Mouse (Mus musculus) embryo, embryonic 10.5 days (tissue): ENCODE results near the gene Gpr146.
"Not testable (repeated sequence)": the region's sequence is repeated elsewhere in the genome, so short reads cannot be mapped to it uniquely, and the experiment has no call there.

ENCODE experiments used
- DNase-seq: peaks from one replicate; pipeline ENCODE4 v3.0.0-alpha.2; 2015; ENCODE audit warnings: low spot score

Gpr146 gene

GRCm38 (mm10) chr5:139377468-139378270, at the start of gene Gpr146:
TSS of gene Gpr146 (plus strand) at chr5:139377697.
- DNase-seq, result no peak

GRCm38 (mm10) chr5:139330766-139331165, 46.7 kb upstream of the Gpr146 start:
- DNase-seq, result no peak

- DNase-seq, result peak; percentile 87
Observed at GRCm38 (mm10) chr5:139331742-139332141, 45.8 kb upstream of the Gpr146 start.

- no peak for DNase-seq
Observed at GRCm38 (mm10) chr5:139332590-139333272, 44.8 kb upstream of the Gpr146 start.

DNA sequence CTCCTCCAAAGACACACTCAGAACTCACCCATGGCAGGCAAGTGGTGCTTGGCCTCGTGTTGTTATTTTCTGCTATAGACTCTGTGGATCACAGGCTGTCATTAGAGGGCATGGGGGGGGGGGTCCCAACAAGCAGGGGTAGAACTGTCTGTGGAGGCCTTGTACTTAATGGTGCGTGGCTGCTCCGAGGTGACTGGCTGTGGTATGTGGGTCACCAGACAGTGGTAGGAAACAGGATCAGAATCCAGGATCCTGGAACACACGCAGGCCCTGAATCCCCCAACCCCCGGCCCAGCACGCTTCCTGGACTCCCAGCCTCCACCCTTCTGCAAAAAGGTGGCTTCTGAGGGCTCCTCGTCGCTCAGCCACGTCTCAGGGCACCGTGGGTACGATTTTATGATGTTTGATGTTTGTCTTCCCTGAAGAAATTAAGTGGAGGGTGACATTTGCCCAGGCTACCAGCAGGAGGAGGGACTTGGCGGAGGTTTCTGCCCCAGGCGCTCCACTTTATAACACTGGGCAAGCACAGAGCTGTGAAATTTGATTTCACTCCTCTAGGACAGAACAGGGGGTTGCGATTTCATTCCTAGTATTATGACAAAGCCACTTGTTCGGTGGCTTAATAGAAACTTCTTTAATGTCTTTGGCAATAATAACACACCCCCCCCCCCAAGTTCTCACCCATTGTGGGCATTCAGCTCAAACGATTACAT, 44.0 kb upstream of the Gpr146 start:
- DNase-seq, result no peak

GRCm38 (mm10) chr5:139334394-139334793, 43.1 kb upstream of the Gpr146 start:
- DNase-seq, result not testable (repeated sequence)

DNA sequence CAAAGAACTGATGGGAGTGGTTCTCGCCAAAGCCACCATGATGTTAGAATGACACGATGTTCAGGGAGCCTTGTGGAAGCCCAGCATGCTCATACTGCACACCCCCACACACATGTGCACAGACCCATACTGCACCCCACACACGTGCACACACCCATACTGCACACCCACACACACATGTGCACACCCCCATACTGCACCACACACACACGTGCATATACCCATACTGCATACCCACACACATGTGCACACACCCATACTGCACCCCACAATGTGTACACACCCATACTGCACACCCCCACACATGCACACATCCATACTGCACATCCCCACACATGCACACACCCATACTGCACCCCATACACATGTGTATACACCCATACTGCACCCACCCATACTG, 41.9 kb upstream of the Gpr146 start:
- no peak for DNase-seq

DNA sequence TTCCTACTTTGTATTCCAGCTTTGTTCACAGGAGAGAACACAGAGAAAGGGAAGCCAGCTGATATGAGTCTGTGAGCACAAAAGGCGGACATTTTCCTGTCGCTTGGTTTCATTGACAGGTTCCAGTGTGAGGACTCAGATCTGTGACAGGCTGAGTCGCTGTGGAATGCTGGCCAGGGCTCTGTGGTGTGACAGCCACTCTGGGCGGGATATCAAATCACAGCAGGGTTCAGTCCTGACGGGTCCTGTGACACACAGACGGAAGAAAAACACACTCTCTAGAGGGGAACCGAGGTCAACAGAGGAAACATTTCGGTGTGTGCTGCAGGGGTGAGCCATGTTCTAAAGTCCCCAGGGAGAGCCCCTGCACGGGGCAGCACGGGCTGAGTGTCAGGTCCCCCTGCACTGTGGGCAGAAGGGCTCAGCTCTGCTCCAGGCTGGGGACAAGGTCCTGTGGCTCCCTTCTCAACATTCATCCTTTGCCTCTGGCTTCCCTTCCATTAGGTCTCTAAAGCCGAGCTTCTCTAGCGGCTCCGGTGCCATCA, 39.6 kb upstream of the Gpr146 start:
- DNase-seq, result no peak

DNA sequence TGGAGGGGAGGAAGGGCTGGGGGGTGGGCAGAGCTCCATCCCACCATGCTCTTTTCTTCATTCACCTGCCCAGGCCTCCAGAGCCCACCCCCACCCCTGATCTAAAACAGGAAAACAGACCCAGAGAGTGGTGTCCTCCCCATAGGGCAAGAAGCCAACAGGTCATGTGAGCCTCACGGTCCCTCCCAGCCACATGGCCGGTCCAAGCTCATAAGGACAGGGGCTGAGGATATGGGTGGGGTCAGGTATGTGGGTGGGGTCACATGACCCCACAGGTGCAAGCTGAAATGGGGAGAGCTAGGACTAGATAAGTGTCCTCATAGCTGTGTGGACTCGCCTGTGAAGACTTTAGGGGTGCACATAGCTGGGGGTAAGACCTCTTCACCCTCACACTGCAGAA, 39.1 kb upstream of the Gpr146 start:
- DNase-seq, result no peak

- no peak for DNase-seq
Observed at GRCm38 (mm10) chr5:139338891-139339290, 38.6 kb upstream of the Gpr146 start.

GRCm38 (mm10) chr5:139344021-139344686, 33.3 kb upstream of the Gpr146 start:
- DNase-seq, result peak; percentile 90

GRCm38 (mm10) chr5:139344687-139345363, 32.7 kb upstream of the Gpr146 start:
- DNase-seq, result peak; percentile 98

- DNase-seq, result no peak
Observed at GRCm38 (mm10) chr5:139345364-139345714, 32.2 kb upstream of the Gpr146 start.

DNA sequence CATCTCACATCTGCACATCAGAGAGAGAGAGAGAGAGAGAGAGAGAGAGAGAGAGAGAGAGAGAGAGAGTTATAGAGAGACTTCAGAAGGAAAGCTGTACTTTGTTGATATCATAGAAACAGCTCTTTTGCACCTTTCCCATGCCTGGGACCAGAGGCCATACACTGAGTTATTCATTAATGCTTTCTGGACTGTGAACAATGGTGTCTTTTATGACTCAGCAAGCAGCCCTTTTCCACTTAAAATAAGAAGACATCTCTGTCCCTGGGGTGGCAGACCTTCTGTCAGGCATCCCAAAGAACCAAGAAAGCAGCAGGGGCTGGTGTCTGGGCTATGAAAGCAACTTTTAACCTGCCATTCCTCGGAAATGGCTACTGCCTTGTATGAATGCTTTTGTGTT, 30.3 kb upstream of the Gpr146 start:
- DNase-seq, result no peak

DNA sequence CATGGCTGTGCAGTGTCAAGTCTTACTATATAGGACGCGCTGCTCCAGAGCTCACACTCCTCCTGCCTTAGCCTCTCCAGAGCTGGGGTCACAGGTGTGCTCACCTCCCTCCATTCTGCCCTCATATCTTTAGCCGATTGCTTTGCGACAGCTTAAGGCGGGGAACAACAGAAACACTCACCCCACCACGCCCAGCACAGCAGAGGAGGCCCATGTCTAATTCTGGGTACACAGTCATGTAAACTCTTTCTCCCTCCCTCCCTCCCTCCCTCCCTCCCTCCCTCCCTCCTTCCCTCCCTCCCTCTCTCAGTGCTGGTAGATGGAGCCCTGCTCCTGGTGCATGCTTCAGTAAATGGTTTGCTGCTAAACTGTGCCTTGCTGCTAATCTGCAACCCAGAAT, 27.8 kb upstream of the Gpr146 start:
- DNase-seq, result no peak

GRCm38 (mm10) chr5:139351134-139351533, 26.4 kb upstream of the Gpr146 start, which contains the start of gene Cox19:
TSS of gene Cox19 (minus strand) at chr5:139351418.
- DNase-seq, result no peak

DNA sequence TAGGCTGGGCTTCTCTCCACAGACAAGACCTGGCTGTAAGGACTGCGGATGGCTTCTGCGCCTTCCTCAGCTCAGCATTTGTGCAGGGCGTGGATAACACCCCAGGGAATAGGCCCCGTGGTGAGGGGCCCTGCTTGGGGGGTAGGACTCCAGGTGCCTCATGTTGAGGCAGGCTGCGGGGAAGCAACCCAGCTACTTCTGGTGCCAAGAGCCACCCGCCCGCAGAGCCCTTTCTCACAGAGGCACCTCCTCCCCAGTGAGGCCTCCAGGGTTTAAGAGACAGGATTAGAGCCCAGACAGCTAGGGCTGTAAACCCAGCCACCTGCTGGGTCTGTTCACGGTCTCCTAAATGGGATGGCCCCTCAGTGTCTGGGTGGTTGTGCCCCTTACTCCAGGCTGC, 25.9 kb upstream of the Gpr146 start:
- DNase-seq, result no peak

- DNase-seq, result no peak
Observed at GRCm38 (mm10) chr5:139352317-139352716, 25.2 kb upstream of the Gpr146 start, which contains the start of gene Cyp2w1. TSS of gene Cyp2w1 (plus strand) at chr5:139352617.

DNA sequence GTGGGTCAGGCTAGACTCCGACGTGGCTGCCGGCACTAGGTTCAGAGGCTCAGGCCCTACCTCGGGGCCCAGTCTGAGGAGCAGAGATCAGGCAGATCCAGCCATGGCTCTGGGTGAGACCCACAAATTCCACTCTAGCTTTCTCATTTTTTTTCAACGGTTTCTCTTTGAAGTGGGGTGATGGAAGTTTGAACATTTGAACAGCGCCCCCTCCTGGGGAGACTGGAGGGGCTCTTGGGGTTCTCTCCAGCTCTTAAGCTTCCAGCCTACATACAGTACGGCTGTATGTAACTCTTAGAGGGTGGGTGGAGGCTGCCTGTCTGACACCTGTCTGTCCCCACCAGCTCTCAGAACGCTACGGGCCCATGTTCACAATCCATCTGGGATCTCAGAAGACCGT, 24.0 kb upstream of the Gpr146 start:
- DNase-seq, result peak; percentile 59

DNA sequence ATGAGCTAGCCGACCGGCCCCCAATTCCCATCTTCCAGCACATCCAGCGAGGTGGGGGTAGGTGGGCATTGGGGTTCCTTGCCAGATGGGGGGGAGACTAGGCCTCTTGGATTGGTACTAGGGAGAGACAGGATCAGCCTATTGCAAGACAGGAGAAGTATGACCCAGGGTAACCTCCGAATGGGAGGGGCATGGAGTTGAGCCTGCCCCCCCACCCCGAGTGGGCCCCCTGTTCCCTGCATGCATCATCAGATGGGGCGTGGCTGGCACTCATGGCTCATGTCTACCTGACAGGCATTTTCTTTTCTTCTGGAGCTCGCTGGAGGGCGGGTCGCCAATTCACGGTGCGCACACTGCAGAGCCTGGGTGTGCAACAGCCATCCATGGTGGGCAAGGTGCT, 23.6 kb upstream of the Gpr146 start:
- DNase-seq, result no peak

DNA sequence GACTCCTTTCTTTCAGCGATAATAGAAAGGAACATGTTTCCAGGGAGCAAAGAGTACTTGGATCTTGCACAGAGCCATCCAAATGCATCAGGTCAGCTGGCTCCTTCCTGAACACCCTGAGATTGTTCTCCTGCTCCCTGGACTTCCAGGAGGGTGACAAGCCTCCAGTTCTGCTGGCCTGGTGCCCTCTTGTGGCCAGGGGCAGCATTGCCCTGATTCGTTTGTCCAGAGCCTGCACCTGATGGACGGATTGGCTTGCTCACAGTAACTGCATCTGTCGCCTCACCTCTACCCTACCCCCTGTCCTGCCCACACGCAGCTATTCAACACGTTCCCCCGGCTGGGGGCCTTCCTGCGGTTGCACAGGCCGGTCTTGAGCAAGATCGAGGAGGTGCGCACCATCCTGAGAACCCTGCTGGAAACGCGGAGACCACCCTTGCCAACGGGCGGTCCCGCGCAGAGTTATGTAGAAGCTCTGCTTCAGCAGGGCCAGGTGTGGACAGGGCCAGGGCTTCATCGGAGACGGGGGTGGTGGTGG, 22.2 kb upstream of the Gpr146 start:
- peak; percentile 79 for DNase-seq
